Mouse (Mus musculus): ENCODE measurements around the gene Rasip1. TPM values are rescaled to one million over a fixed set of nuclear protein-coding genes. Genes with fewer than 3 reads are reported as not detected.
A peak's percentile ranks its signal among the peaks of the same experiment; 100 is the strongest.
"Not testable (repeated sequence)": the region's sequence is repeated elsewhere in the genome, so short reads cannot be mapped to it uniquely, and the experiment has no call there.

The Rasip1 gene
- polyA plus RNA-seq, 1 experiment from 2014 or later, result 16.7 TPM

GRCm38 (mm10) chr7:45654424-45655047 lies 27.2 kb downstream of the Rasip1 start:
- Histone ChIP-seq H3K36me3 (ENCODE audit: control insufficient read depth, insufficient read depth, low read length) (no peaks in the 10 kb centered on the region), H3K9ac (ENCODE audit: low read depth, low read length) (no peak overlapping the region), H3K4me2 (ENCODE audit: low read length) (peak overlapping the region; percentile 29), H3K4me1 (ENCODE audit: control insufficient read depth, insufficient read depth, low read depth, low read length) (no peaks in the 10 kb centered on the region), H3K4me3 (ENCODE audit: low read length) (no peak overlapping the region), H3K27me3 (replicated peaks; ENCODE audit: control insufficient read depth, insufficient read depth, low read length) (no peaks in the 10 kb centered on the region), H3K27ac (ENCODE audit: low read depth, low read length) (no peak overlapping the region), H3K9me3 (ENCODE audit: control insufficient read depth, low read length) (no peaks in the 10 kb centered on the region)
- ATAC-seq, result peak; percentile 61
- WGBS, result 26% methylated on average over 17 of the region's 17 CpGs

GRCm38 (mm10) chr7:45660746-45661478 lies 33.6 kb downstream of the Rasip1 start:
- ATAC-seq, result no peak
- WGBS, result 84% methylated on average over 11 of the region's 11 CpGs
- H3K4me2 ChIP-seq (ENCODE audit: low read length), result no peak overlapping the region
- H3K4me1 ChIP-seq (ENCODE audit: control insufficient read depth, insufficient read depth, low read depth, low read length), result no peaks in the 10 kb centered on the region
- H3K27me3 ChIP-seq (replicated peaks; ENCODE audit: control insufficient read depth, insufficient read depth, low read length), result no peaks in the 10 kb centered on the region
- no peak overlapping the region for H3K9ac ChIP-seq (ENCODE audit: low read depth, low read length)
- H3K27ac ChIP-seq (ENCODE audit: low read depth, low read length), result no peak overlapping the region
- H3K36me3 ChIP-seq (ENCODE audit: control insufficient read depth, insufficient read depth, low read length), result no peaks in the 10 kb centered on the region
- H3K9me3 ChIP-seq (ENCODE audit: control insufficient read depth, low read length), result no peaks in the 10 kb centered on the region
- no peak overlapping the region for H3K4me3 ChIP-seq (ENCODE audit: low read length)

- H3K36me3 ChIP-seq (ENCODE audit: control insufficient read depth, insufficient read depth, low read length), result not testable (repeated sequence)
Measured at GRCm38 (mm10) chr7:45661702-45662101, 34.4 kb downstream of the Rasip1 start.

GRCm38 (mm10) chr7:45665303-45666138 lies 38.2 kb downstream of the Rasip1 start:
- Histone ChIP-seq H3K4me3 (ENCODE audit: low read length) (no peak overlapping the region), H3K4me1 (ENCODE audit: control insufficient read depth, insufficient read depth, low read depth, low read length) (no peaks in the 10 kb centered on the region), H3K27ac (ENCODE audit: low read depth, low read length) (no peak overlapping the region), H3K27me3 (replicated peaks; ENCODE audit: control insufficient read depth, insufficient read depth, low read length) (no peaks in the 10 kb centered on the region), H3K4me2 (ENCODE audit: low read length) (no peak overlapping the region), H3K9me3 (ENCODE audit: control insufficient read depth, low read length) (peaks cover 3% of the 10 kb centered on the region; the same call in 1 of the 2 replicates), H3K36me3 (ENCODE audit: control insufficient read depth, insufficient read depth, low read length) (no peaks in the 10 kb centered on the region), H3K9ac (ENCODE audit: low read depth, low read length) (no peak overlapping the region)
- 62% methylated on average over 13 of the region's 13 CpGs for WGBS
- ATAC-seq, result no peak

More at GRCm38 (mm10) chr7:45661702-45662101, 34.4 kb downstream of the Rasip1 start:
- H3K27me3 ChIP-seq (replicated peaks; ENCODE audit: control insufficient read depth, insufficient read depth, low read length); H3K27ac ChIP-seq (ENCODE audit: low read depth, low read length); H3K4me2 ChIP-seq (ENCODE audit: low read length); H3K9ac ChIP-seq (ENCODE audit: low read depth, low read length); H3K4me1 ChIP-seq (ENCODE audit: control insufficient read depth, insufficient read depth, low read depth, low read length); H3K9me3 ChIP-seq (ENCODE audit: control insufficient read depth, low read length); H3K4me3 ChIP-seq (ENCODE audit: low read length); ATAC-seq: not testable (repeated sequence)
- 89% methylated on average over 6 of the region's 6 CpGs for WGBS

- Histone ChIP-seq H3K4me2 (ENCODE audit: low read length) (no peak within 1 kb of the TSS), H3K27me3 (replicated peaks; ENCODE audit: control insufficient read depth, insufficient read depth, low read length) (no peaks in the 10 kb centered on the region), H3K9me3 (ENCODE audit: control insufficient read depth, low read length) (peaks cover 3% of the 10 kb centered on the region; the same call in 1 of the 2 replicates), H3K27ac (ENCODE audit: low read depth, low read length) (no peak within 1 kb of the TSS), H3K4me3 (ENCODE audit: low read length) (no peak within 1 kb of the TSS), H3K4me1 (ENCODE audit: control insufficient read depth, insufficient read depth, low read depth, low read length) (no peaks in the 10 kb centered on the region), H3K36me3 (ENCODE audit: control insufficient read depth, insufficient read depth, low read length) (no peaks in the 10 kb centered on the region), H3K9ac (ENCODE audit: low read depth, low read length) (no peak within 1 kb of the TSS)
- ATAC-seq, result no peak
- 89% methylated on average over 7 of the region's 7 CpGs for WGBS
Measured at GRCm38 (mm10) chr7:45666161-45666560, 38.9 kb downstream of the Rasip1 start, which contains the start of gene Fut2. Fut2 (minus strand) TSS chr7:45666394.

GRCm38 (mm10) chr7:45667761-45668160 lies 40.5 kb downstream of the Rasip1 start:
- WGBS, result 86% methylated on average over 14 of the region's 14 CpGs
- Histone ChIP-seq H3K4me1 (ENCODE audit: control insufficient read depth, insufficient read depth, low read depth, low read length) (no peaks in the 10 kb centered on the region), H3K4me2 (ENCODE audit: low read length) (no peak overlapping the region), H3K27ac (ENCODE audit: low read depth, low read length) (no peak overlapping the region), H3K36me3 (ENCODE audit: control insufficient read depth, insufficient read depth, low read length) (no peaks in the 10 kb centered on the region), H3K9me3 (ENCODE audit: control insufficient read depth, low read length) (peaks cover 3% of the 10 kb centered on the region; the same call in 1 of the 2 replicates), H3K4me3 (ENCODE audit: low read length) (no peak overlapping the region), H3K27me3 (replicated peaks; ENCODE audit: control insufficient read depth, insufficient read depth, low read length) (no peaks in the 10 kb centered on the region), H3K9ac (ENCODE audit: low read depth, low read length) (no peak overlapping the region)
- no peak for ATAC-seq

- Histone ChIP-seq H3K27me3 (replicated peaks; ENCODE audit: control insufficient read depth, insufficient read depth, low read length) (no peaks in the 10 kb centered on the region), H3K27ac (ENCODE audit: low read depth, low read length) (no peak overlapping the region), H3K36me3 (ENCODE audit: control insufficient read depth, insufficient read depth, low read length) (no peaks in the 10 kb centered on the region), H3K4me2 (ENCODE audit: low read length) (no peak overlapping the region), H3K4me1 (ENCODE audit: control insufficient read depth, insufficient read depth, low read depth, low read length) (no peaks in the 10 kb centered on the region), H3K9ac (ENCODE audit: low read depth, low read length) (no peak overlapping the region), H3K4me3 (ENCODE audit: low read length) (no peak overlapping the region), H3K9me3 (ENCODE audit: control insufficient read depth, low read length) (peaks cover 3% of the 10 kb centered on the region; the same call in 1 of the 2 replicates)
- no peak for ATAC-seq
- 96% methylated on average over 9 of the region's 9 CpGs for WGBS
Measured at GRCm38 (mm10) chr7:45668921-45669320, 41.6 kb downstream of the Rasip1 start.

- no peak overlapping the region for H3K4me3 ChIP-seq (ENCODE audit: low read length)
- no peak overlapping the region for H3K27ac ChIP-seq (ENCODE audit: low read depth, low read length)
- WGBS, result 70% methylated on average over 7 of the region's 7 CpGs
- no peak for ATAC-seq
- H3K36me3 ChIP-seq (ENCODE audit: control insufficient read depth, insufficient read depth, low read length), result no peaks in the 10 kb centered on the region
- no peaks in the 10 kb centered on the region for H3K27me3 ChIP-seq (replicated peaks; ENCODE audit: control insufficient read depth, insufficient read depth, low read length)
- H3K9ac ChIP-seq (ENCODE audit: low read depth, low read length), result no peak overlapping the region
- H3K4me2 ChIP-seq (ENCODE audit: low read length), result no peak overlapping the region
- H3K4me1 ChIP-seq (ENCODE audit: control insufficient read depth, insufficient read depth, low read depth, low read length), result peaks cover 4% of the 10 kb centered on the region; the same call in 1 of the 2 replicates
- H3K9me3 ChIP-seq (ENCODE audit: control insufficient read depth, low read length), result no peaks in the 10 kb centered on the region
Measured at GRCm38 (mm10) chr7:45677627-45678295, 50.5 kb downstream of the Rasip1 start.

Measured in hindbrain, embryonic 16.5 days (tissue).